Mouse (Mus musculus) B cell, adult 2 months (primary cell): ENCODE data around the gene Smg1.

Experiments used
- DNase-seq, 2 experiments: peaks; one replicate each; pipeline ENCODE4 v3.0.0; 2022

The Smg1 gene

GRCm38 (mm10) chr7:118243453-118244385, at the start of gene Smg1:
TSS of gene Smg1 (minus strand) at chr7:118243670.
- peak; percentile 100 for DNase-seq

- DNase-seq = peak; percentile 41 to 46
Measured at GRCm38 (mm10) chr7:118283186-118283585, 39.7 kb upstream of the Smg1 start.

GRCm38 (mm10) chr7:118282543-118282942, 39.1 kb upstream of the Smg1 start:
- DNase-seq = peak in 1 of 2 experiments; percentile 26

GRCm38 (mm10) chr7:118279521-118279920, 36.1 kb upstream of the Smg1 start:
- peak; percentile 61 to 66 for DNase-seq

- peak; percentile 66 to 72 for DNase-seq
Measured at GRCm38 (mm10) chr7:118277335-118277910, 34.0 kb upstream of the Smg1 start.

- DNase-seq = peak in 1 of 2 experiments; percentile 16
Measured at GRCm38 (mm10) chr7:118276684-118277334, 33.3 kb upstream of the Smg1 start.

- DNase-seq = peak in 1 of 2 experiments; percentile 48
Measured at GRCm38 (mm10) chr7:118275265-118275664, 31.8 kb upstream of the Smg1 start.

- peak in 1 of 2 experiments; percentile 23 for DNase-seq
Measured at GRCm38 (mm10) chr7:118274851-118275250, 31.4 kb upstream of the Smg1 start.

- DNase-seq = no peak
Measured at GRCm38 (mm10) chr7:118274169-118274568, 30.7 kb upstream of the Smg1 start.

- DNase-seq = no peak
Measured at GRCm38 (mm10) chr7:118266099-118266498, 22.6 kb upstream of the Smg1 start.

- DNase-seq = no peak
Measured at GRCm38 (mm10) chr7:118263606-118264005, 20.1 kb upstream of the Smg1 start.

- DNase-seq = no peak
Measured at GRCm38 (mm10) chr7:118262409-118262808, 18.9 kb upstream of the Smg1 start.

GRCm38 (mm10) chr7:118259676-118260305, 16.3 kb upstream of the Smg1 start:
- DNase-seq = no peak

GRCm38 (mm10) chr7:118258451-118258850, 15.0 kb upstream of the Smg1 start:
- no peak for DNase-seq

- no peak for DNase-seq
Measured at GRCm38 (mm10) chr7:118256740-118257139, 13.3 kb upstream of the Smg1 start.

- DNase-seq = no peak
Measured at GRCm38 (mm10) chr7:118254460-118254859, 11.0 kb upstream of the Smg1 start.

- DNase-seq = no peak
Measured at GRCm38 (mm10) chr7:118254015-118254414, 10.5 kb upstream of the Smg1 start.

- no peak for DNase-seq
Measured at GRCm38 (mm10) chr7:118252979-118253378, 9.5 kb upstream of the Smg1 start.

GRCm38 (mm10) chr7:118252349-118252748, 8.9 kb upstream of the Smg1 start:
- peak in 1 of 2 experiments; percentile 21 for DNase-seq

GRCm38 (mm10) chr7:118251392-118252170, 8.1 kb upstream of the Smg1 start:
- DNase-seq = no peak

GRCm38 (mm10) chr7:118250482-118251160, 7.2 kb upstream of the Smg1 start:
- no peak for DNase-seq

- DNase-seq = no peak
Measured at GRCm38 (mm10) chr7:118249563-118249962, 6.1 kb upstream of the Smg1 start.
